Mouse (Mus musculus) lung, adult 2 months (tissue): ENCODE results near the gene 1810049J17Rik. TPM values are rescaled to one million over a fixed set of nuclear protein-coding genes. Genes with fewer than 3 reads are reported as not detected.
"Not testable (repeated sequence)": the region's sequence is repeated elsewhere in the genome, so short reads cannot be mapped to it uniquely, and the experiment has no call there.

ENCODE experiments used
- DNase-seq: peaks from one replicate; pipeline ENCODE4 v3.0.0; 2022
- H3K4me1 ChIP-seq: fragments of 200-500 bp; 2 replicates; pipeline ENCODE4 v1.6.1; 2011; ENCODE audit warnings: low read length; ENCODE audit not compliant: control insufficient read depth, insufficient read depth
- H3K4me3 ChIP-seq: fragments of 200-500 bp; replicated peaks from 2 replicates; pipeline ENCODE3; 2011; ENCODE audit warnings: low read depth, mild to moderate bottlenecking, control low read depth, low read length; ENCODE audit errors: extremely low read depth
- CTCF ChIP-seq: fragments of 200-500 bp; IDR thresholded peaks from 2 replicates; pipeline ENCODE4 v1.5.1; 2011; ENCODE audit warnings: mild to moderate bottlenecking, low read length, control low read depth; ENCODE audit not compliant: insufficient read depth
- POLR2A ChIP-seq: fragments of 200-500 bp; IDR thresholded peaks from 2 replicates; pipeline ENCODE4 v1.6.1; 2011; ENCODE audit warnings: low read depth, mild to moderate bottlenecking, control low read depth, low read length, borderline replicate concordance; ENCODE audit errors: extremely low read depth
- WGBS: fragments of 180-500 bp; shearing (Covaris S2); methylation state at CpG from one replicate; pipeline ENCODE4 v1.1.7; 2018; 5-methylcytosine and 5-hydroxymethylcytosine counted together
- polyA plus RNA-seq: library from polyadenylated mRNA; depleted of rRNA; stranded (reverse); fragments of >200 nt; gene quantifications from 2 replicates; pipeline ENCODE4 v1.2.3, GENCODE M21; 2012; rRNA removed

The 1810049J17Rik gene
- polyA plus RNA-seq, result 0.85 TPM in 1 of 2 replicates, not detected in the other

DNA sequence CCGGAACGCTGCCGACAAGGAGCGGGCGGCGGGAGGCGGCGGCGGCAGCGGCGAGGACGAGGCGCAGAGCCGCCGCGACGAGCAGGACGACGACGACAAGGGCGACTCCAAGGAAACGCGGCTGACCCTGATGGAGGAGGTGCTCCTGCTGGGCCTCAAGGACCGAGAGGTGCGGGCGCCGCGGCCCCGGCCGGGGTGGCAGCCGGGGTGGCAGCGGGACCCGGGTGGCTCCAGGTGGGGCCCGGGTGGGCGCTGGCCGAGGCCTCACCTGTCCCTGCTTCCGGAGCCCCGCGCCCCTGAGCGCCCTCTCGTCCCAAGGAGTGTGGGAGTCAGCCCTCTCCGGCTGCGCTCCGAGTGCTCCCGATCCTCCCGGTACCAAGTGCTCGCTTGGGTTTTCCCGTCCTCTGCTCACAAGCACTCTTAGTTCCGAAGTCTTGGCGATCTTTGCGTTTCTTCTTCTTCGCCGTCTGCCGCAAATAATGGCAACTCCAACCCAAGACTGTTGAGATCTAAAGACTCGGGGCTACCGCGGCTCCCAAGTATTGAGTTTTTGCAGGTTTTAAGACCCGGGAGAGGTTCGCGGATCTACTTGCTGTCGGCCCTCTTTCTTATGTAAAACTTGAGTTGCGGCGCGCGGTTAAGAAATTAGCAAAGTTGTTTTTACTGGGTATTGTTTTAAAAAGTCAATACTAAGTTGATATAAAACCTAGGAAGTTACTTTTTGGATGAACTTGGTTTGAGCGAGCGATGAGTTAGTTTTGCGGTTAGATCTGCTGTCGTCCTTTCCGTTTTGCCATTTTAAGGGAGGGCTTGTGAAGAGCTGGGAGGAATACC lies at the start of gene 1810049J17Rik:
Gene 1810049J17Rik (minus strand): TSS at position 112 of the 834 bp plus-strand sequence.
- H3K4me1 ChIP-seq, result peaks cover 15% of the 10 kb centered on the region
- TF ChIP-seq CTCF (no peak), POLR2A (no peak)
- peak within 1 kb of the TSS; percentile 82 for H3K4me3 ChIP-seq
- under 1% methylated on average over 70 of the region's 70 CpGs for WGBS
- DNase-seq, result peak; percentile 58

DNA sequence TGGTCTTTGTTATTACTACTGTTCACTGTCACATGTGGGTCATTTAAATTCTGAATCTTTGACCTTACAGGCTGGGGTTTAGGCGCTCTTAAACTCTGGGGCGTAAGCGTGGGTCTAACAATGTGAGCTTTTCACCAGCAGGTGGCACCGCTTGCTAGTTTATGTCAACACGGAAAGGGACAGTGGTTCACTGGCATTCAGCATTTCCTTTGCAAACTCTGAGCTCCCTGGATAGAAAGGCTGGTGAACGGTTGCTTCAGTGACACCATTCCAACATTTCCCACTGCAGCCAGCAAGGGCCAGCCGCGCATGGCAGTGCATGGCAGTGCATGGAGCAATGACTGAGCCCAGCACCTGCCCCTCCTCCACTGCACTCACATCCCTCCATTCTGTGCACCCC lies 49.5 kb upstream of the 1810049J17Rik start:
- Histone ChIP-seq H3K4me1 (peaks cover 20% of the 10 kb centered on the region), H3K4me3 (no peak overlapping the region)
- WGBS, result 6% methylated on average over 8 of the region's 8 CpGs
- TF ChIP-seq CTCF, result peak; percentile 84
- TF ChIP-seq POLR2A, result no peak
- peak; percentile 46 for DNase-seq

- no peak for DNase-seq
- TF ChIP-seq CTCF (no peak), POLR2A (no peak)
- Histone ChIP-seq H3K4me3 (no peak overlapping the region), H3K4me1 (peaks cover 13% of the 10 kb centered on the region)
- WGBS, result 96% methylated on average over 3 of the region's 3 CpGs
Observed at GRCm38 (mm10) chr15:12370096-12370495, 48.4 kb upstream of the 1810049J17Rik start.

- Histone ChIP-seq H3K4me1 (peaks cover 10% of the 10 kb centered on the region), H3K4me3 (no peak overlapping the region)
- no peak for DNase-seq
- 93% methylated on average over 4 of the region's 4 CpGs for WGBS
- TF ChIP-seq POLR2A (no peak), CTCF (no peak)
Observed at GRCm38 (mm10) chr15:12368850-12369249, 47.2 kb upstream of the 1810049J17Rik start.

GRCm38 (mm10) chr15:12368357-12368756 lies 46.7 kb upstream of the 1810049J17Rik start:
- Histone ChIP-seq H3K4me3 (no peak overlapping the region), H3K4me1 (peaks cover 10% of the 10 kb centered on the region)
- 80% methylated on average over 11 of the region's 11 CpGs for WGBS
- no peak for TF ChIP-seq POLR2A
- no peak for TF ChIP-seq CTCF
- DNase-seq, result no peak

- Histone ChIP-seq H3K4me3 (no peak overlapping the region), H3K4me1 (peaks cover 10% of the 10 kb centered on the region)
- TF ChIP-seq POLR2A (no peak), CTCF (no peak)
- DNase-seq, result peak; percentile 31
- 35% methylated on average over 13 of the region's 13 CpGs for WGBS
Observed at GRCm38 (mm10) chr15:12367306-12368080, 45.8 kb upstream of the 1810049J17Rik start.

GRCm38 (mm10) chr15:12366580-12367305 lies 45.0 kb upstream of the 1810049J17Rik start:
- not testable (repeated sequence) for H3K4me1 ChIP-seq, H3K4me3 ChIP-seq, DNase-seq
- WGBS, result 94% methylated on average over 11 of the region's 11 CpGs

DNA sequence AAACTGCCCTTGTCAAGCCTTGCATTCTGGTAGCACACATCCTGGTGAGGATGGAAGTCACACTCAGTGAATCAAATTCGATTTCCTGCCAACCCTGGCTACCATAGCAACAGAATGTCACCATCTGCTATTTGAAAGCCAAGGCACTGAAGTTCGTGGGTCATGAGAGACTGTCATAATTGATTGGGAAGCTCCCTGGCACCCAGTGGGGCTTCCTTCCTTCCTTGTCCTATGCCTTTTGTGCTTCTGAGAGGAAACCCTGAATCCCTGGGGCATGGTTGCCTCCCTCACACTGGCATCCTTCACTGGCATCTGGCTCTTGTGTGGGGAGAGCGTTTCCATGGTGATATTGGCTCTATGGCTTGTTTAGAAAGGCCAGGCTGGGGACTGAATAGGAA lies 44.4 kb upstream of the 1810049J17Rik start:
- no peak for TF ChIP-seq POLR2A
- TF ChIP-seq CTCF, result no peak
- no peak for DNase-seq
- Histone ChIP-seq H3K4me1 (peaks cover 6% of the 10 kb centered on the region; the same call in 1 of the 2 replicates), H3K4me3 (no peak overlapping the region)
- 30% methylated on average over 3 of the region's 3 CpGs for WGBS

DNA sequence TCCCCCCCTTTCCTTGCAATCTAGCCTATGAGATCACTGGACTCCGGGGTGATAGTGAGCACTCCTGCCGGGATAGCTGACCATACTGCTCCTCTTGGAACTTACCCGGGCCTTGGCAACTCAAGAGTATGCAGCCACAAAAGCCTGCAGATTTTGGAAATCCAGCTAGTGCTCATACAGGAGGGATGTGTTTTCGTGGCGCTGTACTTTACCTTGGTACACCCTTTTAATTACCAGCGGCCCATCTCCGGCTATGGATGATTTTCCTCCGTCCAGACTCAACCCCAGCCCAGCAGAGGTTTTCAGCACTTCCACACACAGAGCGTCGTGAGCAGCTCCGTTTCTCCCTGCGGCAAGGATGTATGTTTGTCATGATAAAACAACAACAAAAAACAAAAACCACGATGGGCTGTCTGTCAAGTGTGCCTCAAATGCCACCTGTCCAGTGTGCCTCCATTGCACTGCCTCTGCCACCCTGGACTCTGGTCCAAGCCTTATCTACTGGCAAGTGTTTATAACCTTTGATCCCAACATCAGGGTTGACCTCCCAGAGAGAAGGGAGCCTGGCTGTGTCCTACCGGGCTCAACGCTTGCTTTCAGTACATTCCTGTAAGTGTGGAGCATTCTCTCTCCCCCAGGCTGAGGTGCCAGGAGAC lies 43.8 kb upstream of the 1810049J17Rik start:
- TF ChIP-seq CTCF (no peak), POLR2A (no peak)
- 75% methylated on average over 15 of the region's 15 CpGs for WGBS

More for the DNA sequence above, 43.8 kb upstream of the 1810049J17Rik start:
- Histone ChIP-seq H3K4me3 (no peak overlapping the region), H3K4me1 (peaks cover 6% of the 10 kb centered on the region; the same call in 1 of the 2 replicates)
- no peak for DNase-seq
